Mouse (Mus musculus): ENCODE data around the gene Gucy2g. TPM values are rescaled to one million over a fixed set of nuclear protein-coding genes. Genes with fewer than 3 reads are reported as not detected.
"Not testable (repeated sequence)": the region's sequence is repeated elsewhere in the genome, so short reads cannot be mapped to it uniquely, and the experiment has no call there.

Gucy2g gene
- total RNA-seq, 2 experiments from 2014 or later: not detected

DNA sequence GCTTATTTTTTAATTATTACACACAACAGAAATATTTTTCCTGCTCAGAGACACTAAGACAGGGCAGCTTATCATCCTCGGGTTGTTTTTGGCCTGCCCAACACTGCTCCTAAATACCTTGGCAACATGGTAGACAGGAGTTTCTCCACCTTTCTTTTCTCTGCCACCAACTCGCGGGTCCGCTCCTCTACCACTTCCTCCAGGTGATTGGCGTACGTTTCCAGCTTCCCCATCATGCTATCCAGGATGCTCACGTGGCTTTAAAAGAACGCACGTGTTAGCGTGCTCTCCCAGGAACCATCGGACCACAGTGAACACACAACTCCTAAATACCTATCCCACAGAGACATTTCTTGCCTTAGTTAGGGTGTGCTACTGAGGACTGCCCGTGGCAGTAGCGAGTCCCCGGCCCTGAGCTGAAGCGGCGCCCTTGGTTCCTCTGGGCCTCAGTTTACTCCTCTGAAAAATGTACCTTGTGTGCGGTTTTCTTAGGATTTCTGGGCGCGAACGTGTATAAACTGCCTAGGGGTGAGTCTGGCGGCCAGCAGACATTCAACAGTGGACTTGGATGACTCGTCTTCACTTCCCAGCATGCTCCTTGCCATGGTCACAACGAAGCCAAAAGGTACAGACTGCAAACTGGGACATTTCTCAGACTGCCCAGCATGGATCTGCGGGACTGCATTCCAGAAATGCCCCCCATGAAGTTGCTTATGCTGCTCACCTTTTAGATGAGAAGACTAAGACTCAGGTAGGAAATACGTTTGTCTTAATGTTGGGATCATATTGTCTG lies 33.1 kb downstream of the Gucy2g start:
- no peak for ATAC-seq (replicated peaks; ENCODE audit: poor library complexity, severe bottlenecking)

GRCm38 (mm10) chr19:55207205-55207604 lies 33.8 kb downstream of the Gucy2g start:
- ATAC-seq (replicated peaks; ENCODE audit: poor library complexity, severe bottlenecking): no peak

DNA sequence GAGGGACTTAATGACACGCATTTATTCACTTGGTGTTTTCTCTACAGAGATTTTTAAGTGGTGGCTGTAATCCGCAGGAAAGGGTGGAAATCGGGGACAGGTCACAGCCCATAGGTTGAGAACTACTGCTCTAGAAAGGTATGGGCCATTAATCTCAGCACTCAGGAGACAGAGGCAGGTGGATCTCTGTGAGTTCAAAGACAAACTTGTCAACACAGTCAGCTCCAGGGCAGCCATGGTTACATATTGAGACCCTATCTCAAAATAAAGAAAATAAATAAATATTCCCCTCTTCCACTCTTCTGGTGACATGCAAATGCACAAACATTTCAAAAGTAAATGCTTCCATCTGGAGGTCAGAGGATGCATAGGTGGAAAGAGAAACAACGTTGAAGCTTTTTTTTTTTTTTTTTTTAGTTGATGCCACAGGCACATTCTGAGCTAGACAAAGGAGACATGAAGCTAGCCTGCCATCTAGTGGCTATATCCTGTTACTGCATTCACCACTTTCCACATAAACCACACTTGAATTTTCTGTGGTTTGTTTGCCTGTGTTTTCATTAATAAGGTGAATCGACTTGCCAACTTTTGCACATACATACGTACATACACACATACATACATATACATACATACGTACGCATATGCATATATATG lies 34.4 kb downstream of the Gucy2g start:
- peak; percentile 79 for ATAC-seq (replicated peaks; ENCODE audit: poor library complexity, severe bottlenecking)

- peak; percentile 74 for ATAC-seq (replicated peaks; ENCODE audit: poor library complexity, severe bottlenecking)
These were observed 42.7 kb downstream of the Gucy2g start for GRCm38 (mm10) chr19:55198303-55198702.

DNA sequence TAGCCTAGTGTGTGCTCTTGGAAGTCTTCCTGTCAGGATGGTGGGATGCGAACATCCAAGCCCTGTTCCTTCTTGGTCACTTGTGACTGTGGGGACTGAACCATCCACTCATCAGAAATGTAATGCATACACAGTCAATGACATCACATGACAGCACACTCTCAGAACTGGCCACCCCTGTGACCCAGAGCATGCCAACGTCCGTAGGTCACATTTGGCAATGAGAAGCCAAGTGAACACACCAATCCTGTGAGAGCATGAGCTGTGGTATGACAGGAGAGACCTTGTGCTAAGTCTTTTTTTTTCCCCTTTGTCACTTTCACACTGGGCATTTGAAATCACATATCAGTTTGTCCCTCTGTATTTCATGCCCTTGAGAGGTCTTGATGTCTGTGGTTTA lies 45.5 kb downstream of the Gucy2g start:
- no peak for ATAC-seq (replicated peaks; ENCODE audit: poor library complexity, severe bottlenecking)

DNA sequence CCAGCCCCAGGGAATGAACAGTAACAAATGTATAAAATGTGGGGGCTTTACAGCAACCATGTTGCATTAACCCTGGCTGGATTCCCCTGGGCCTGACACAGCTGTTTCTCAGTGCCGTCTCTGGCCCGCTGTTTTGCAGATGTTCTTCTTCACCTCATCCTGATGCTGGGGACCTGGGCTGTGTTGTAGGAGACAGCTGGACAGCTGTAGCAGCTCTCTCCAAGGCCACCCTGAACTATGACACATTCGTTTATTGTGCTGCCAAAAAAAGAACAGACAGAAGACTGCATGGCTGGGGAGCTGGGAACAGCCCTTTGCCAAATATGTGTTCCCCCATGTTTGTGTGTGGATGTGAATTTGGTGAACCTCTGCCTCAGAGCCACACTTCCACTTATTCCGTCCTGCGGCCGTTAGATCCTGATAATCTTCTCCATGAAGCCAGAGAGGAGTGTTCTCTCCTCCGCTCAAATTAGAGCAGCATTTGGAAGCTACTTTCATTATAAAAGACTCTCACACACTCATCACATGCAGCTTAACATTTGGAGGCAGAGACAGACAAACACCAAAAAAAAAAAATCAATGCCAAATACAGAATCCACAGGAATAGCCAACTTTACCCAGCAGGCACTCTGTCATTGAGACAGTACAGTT lies 46.4 kb downstream of the Gucy2g start:
- no peak for ATAC-seq (replicated peaks; ENCODE audit: poor library complexity, severe bottlenecking)

DNA sequence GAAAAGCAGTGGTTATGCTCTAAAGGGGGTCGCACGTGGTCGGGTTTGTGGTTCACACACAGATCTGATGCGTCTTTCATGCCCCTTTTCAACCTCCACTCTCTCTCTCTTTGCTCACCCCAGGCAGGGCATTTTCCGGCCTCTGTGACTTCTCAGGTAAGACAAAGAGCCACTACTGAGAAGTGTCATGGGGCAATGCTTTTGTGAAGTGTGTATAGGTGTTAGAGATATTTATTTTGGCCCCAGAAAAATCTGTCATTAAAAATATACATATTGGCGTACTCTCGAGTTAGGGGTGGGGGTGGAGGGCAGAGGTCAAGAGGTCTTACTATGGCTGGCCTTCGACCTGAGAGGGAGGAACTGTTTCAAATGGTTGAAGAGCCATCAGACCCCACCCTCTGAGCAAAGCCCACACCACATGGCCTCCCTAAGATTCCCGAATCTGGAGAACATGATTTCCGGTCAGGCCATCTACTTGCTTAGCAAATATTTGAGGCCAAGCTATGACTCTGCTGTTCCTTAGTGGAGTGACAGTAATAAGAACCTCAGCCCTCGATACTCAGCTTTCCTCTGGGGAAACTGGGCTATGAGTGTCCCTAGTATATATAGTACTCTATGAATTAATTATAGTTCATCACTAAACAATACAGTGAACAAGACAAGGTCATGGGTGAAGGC lies 47.2 kb downstream of the Gucy2g start:
- ATAC-seq (replicated peaks; ENCODE audit: poor library complexity, severe bottlenecking): no peak

DNA sequence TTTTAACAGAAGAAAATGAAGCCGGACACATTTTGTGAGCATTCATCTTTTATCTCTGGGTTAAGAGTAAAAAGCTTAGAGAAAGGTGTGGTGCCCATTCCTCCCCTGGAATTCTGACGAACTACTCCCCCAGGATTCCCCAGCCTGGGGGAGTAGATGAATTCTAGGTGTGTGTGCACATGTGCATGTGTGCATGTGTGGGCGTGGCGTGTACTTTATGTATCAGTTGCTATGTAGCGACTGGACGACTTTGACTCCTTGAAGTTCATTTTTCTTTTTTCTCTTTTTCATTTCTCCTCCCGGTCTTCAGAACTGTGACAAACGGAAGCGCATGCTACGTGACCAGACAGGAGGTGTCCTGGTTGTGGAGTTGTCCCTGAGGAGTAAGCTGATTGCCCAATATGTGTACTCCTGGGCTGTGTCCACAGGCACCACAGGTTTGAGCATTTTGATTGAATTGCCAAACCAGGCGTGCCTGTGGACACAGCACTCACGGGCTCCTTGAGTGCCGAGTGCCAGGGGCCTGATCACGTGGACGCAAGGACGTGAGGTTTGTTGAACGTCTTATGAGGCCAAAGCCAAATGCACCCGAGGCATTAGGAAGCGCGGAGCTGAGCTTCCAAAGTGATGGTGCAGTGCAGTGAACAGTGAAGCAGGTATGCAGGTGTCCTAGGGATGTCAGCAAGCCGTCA lies 48.6 kb downstream of the Gucy2g start:
- ATAC-seq (replicated peaks; ENCODE audit: poor library complexity, severe bottlenecking): no peak

DNA sequence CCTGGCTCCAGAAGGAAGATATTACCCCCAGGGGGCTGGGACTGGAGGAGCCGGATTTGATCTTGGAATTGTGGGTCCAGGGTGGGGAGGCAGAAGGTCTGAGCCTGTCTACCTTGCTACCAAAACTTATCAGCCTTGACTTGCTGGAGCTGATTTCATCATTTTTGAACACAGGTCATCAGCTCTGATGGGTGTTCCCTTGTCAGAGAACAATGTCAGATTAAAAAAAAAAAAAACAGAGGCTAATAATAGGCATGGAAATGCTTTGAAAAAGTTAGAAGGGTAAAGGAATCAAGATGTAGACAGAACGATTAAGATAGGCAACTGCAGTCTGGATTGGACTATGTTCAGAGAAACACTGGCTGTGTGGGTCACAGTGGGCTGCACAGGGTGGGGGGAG lies 49.4 kb downstream of the Gucy2g start:
- no peak for ATAC-seq (replicated peaks; ENCODE audit: poor library complexity, severe bottlenecking)

DNA sequence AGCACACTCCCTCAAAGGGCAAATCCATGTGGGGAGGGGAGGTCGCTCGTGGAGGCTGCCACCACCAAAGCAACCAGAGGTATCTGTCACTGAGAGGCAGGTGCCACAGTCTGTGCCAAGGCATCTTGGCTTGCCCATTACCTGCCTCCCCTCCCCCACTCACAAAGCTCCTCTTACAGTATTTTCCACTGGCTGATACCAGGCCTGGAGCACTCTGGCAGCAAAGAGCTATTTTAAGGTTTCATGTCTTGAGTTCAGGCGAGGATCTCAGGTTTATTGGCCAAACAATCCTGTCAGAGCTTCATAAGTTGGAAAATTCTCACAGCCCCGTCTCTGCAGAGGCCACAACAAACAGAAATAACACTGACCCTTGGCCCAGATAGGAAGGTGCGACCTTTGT lies 51.0 kb downstream of the Gucy2g start:
- no peak for ATAC-seq (replicated peaks; ENCODE audit: poor library complexity, severe bottlenecking)

DNA sequence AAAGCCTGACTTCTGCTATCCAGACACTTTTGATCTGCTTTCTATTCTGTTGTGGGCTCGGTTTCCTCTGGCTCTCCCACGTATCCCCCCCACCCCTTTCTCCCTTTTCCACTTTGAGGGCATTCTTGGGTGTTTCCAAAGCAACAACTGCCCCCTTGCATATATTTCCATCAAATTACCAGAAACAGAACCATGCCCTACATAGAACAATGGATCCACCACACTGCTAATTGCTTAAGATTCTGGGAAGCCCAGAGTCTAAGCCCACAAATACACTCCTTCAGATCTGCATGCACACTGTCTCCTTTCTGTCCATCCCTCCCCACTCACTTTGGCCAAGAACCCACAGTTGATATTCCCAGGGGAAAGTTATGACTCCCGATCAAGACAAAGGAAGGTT lies 55.4 kb downstream of the Gucy2g start:
- no peak for ATAC-seq (replicated peaks; ENCODE audit: poor library complexity, severe bottlenecking)

- ATAC-seq (replicated peaks; ENCODE audit: poor library complexity, severe bottlenecking): no peak
These were observed 56.0 kb downstream of the Gucy2g start for GRCm38 (mm10) chr19:55185074-55185473.

DNA sequence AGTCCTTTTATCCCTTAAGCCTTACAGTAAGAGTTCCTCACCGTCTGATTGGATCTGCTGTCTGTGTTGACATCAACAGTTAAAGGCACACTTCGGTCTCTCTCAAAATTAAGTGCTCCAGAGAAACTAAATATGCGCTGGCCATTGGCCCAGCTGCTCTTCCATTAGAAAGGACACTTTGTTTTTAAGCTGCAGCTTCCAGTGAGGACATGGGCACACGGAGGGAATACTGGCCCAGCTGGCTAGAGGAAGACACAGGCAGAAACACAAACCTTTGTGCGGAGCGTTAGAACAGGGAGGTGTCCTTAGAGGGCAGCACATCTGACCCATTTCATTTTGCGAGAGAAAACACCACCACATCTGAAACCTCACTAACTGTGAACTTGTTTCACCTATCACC lies 56.6 kb downstream of the Gucy2g start:
- no peak for ATAC-seq (replicated peaks; ENCODE audit: poor library complexity, severe bottlenecking)

DNA sequence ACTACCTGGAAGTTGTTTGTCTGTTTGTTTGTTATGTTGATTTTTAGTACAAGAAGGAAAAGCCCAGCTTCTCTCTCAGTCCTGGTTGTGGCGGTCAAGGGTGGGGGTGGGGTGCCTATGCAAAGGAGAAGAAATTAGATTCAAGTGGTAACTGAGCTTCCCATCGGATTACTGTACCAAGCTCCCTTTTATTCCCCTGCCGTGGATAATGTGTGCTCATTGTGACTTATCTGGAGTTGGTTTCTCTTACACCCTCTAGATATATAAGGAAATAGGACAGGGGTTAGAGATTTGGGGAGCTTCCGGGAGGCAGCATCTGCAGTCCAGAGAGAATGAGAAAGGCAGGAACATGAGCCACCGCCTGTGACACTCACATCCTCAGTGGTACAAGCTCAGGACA lies 60.6 kb downstream of the Gucy2g start, which contains the start of gene Tectb:
TSS of gene Tectb (plus strand) at position 301 of the 400 bp plus-strand sequence.
- ATAC-seq (replicated peaks; ENCODE audit: poor library complexity, severe bottlenecking): no peak

GRCm38 (mm10) chr19:55177143-55177542 lies 63.9 kb downstream of the Gucy2g start:
- ATAC-seq (replicated peaks; ENCODE audit: poor library complexity, severe bottlenecking): no peak

GRCm38 (mm10) chr19:55171585-55171984 lies 69.5 kb downstream of the Gucy2g start:
- ATAC-seq (replicated peaks; ENCODE audit: poor library complexity, severe bottlenecking): no peak

- no peak for ATAC-seq (replicated peaks; ENCODE audit: poor library complexity, severe bottlenecking)
These were observed 70.6 kb downstream of the Gucy2g start for GRCm38 (mm10) chr19:55170399-55170798.

GRCm38 (mm10) chr19:55169236-55169729 lies 71.8 kb downstream of the Gucy2g start:
- not testable (repeated sequence) for ATAC-seq (replicated peaks; ENCODE audit: poor library complexity, severe bottlenecking)

DNA sequence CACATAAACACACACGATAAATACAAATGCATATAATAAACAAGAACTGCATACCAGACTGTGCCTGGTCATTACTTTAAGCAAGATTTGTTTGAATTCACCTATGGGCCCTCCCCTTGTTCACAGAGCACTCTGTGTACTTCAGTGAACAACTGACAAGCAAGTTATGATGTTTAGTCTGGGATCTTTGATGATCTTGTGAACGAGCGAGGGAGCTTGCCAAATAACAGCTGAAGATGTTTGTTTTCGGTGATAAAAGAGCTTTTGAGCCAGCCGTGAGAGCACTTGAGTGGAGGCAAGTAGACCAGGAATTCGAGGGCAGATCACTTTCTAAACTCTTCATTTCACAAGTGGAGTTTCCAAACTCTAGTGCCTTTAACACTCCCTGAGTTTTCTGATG lies 72.7 kb downstream of the Gucy2g start:
- ATAC-seq (replicated peaks; ENCODE audit: poor library complexity, severe bottlenecking): no peak

DNA sequence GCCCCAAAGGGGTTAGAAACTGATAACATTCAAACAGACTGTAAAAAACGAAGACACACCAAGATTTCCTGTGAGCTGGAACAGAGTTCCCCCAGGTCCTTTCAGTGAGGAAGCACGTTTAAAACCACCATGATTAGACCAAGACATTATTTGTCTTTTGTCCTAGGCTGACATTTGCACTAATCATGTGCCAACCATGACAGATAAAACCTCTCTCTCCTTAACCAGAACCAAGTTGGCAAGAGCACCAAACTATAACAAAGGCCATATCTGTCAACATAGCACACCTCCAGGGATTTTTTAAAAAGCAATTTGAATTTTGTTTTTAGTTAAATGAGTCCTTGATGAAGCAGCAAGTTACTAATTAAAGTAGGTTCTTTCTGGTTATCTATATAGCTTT lies 73.3 kb downstream of the Gucy2g start:
- ATAC-seq (replicated peaks; ENCODE audit: poor library complexity, severe bottlenecking): no peak

Measured in granulocyte monocyte progenitor cell, adult 5-6 weeks (primary cell).